Mouse (Mus musculus) limb, embryonic 10.5 days (tissue): Measurements from ENCODE around the gene Kcnab3. TPM values are rescaled to one million over a fixed set of nuclear protein-coding genes. Genes with fewer than 3 reads are reported as not detected.
A peak's percentile ranks its signal among the peaks of the same experiment; 100 is the strongest.

ENCODE experiments used
- DNase-seq: peaks from one replicate; pipeline ENCODE4 v3.0.0-alpha.2; 2017; ENCODE audit warnings: low spot score
- H3K27ac ChIP-seq: fragments of 300-500 bp; sonication (generic); 2 replicates; pipeline ENCODE4 v1.5.1; 2016; ENCODE audit warnings: mild to moderate bottlenecking
- H3K27me3 ChIP-seq: fragments of 300-500 bp; sonication (generic); 2 replicates; pipeline ENCODE4 v1.6.1; 2016; ENCODE audit warnings: low read depth, mild to moderate bottlenecking; ENCODE audit not compliant: poor library complexity, severe bottlenecking
- H3K36me3 ChIP-seq: fragments of 300-500 bp; sonication (generic); 2 replicates; pipeline ENCODE4 v1.6.1; 2016; ENCODE audit warnings: mild to moderate bottlenecking, moderate library complexity
- H3K4me1 ChIP-seq: fragments of 300-500 bp; sonication (generic); 2 replicates; pipeline ENCODE4 v1.6.1; 2016
- H3K4me3 ChIP-seq: fragments of 300-500 bp; sonication (generic); 2 replicates; pipeline ENCODE4 v1.5.1; 2016; ENCODE audit warnings: mild to moderate bottlenecking, moderate library complexity
- H3K9me3 ChIP-seq: fragments of 300-500 bp; sonication (generic); replicated peaks from 2 replicates; pipeline ENCODE4 v1.6.1; 2016; ENCODE audit warnings: mild to moderate bottlenecking
- WGBS: fragments of 180-500 bp; shearing (Covaris S2); methylation state at CpG from one replicate; pipeline ENCODE4 v1.1.7; 2016; 5-methylcytosine and 5-hydroxymethylcytosine counted together
- polyA plus RNA-seq: library from polyadenylated mRNA; unstranded; fragments of >200 nt; fragmentation: Nextera tagmentation; extraction: Ambion mirVana; gene quantifications from 2 replicates; pipeline ENCODE4 v1.2.1, GENCODE M21; 2016

Gene Kcnab3
- polyA plus RNA-seq, 1 experiment from 2014 or later, result 1.4 TPM

DNA sequence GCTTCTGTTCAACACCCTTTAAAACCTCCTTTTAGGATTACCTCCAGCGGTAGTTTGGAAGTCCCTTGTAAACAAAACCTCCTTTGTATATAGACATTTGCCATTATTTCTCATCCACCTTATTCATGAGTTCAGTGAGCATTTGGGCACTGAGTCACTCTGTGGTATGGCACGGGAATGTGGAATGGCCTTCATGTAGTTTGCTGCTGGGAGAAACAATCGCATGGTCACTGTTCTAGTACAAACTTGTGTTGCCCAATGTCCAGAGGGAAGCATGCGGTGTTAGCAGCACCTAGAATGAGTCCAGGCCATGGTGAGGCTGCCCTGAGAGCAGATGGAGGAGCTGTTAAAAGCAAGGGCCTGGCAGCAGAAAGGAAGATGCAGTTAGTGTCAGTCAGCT, 8.7 kb downstream of the Kcnab3 start:
- DNase-seq, result no peak
- H3K27ac ChIP-seq, result peak overlapping the region; percentile 44; the same call in 1 of the 2 replicates
- peaks cover 41% of the 10 kb centered on the region for H3K4me1 ChIP-seq
- peaks cover 29% of the 10 kb centered on the region for H3K27me3 ChIP-seq
- H3K36me3 ChIP-seq, result no peaks in the 10 kb centered on the region
- 62% methylated on average over 4 of the region's 4 CpGs for WGBS
- no peaks in the 10 kb centered on the region for H3K9me3 ChIP-seq
- H3K4me3 ChIP-seq, result no peak overlapping the region

DNA sequence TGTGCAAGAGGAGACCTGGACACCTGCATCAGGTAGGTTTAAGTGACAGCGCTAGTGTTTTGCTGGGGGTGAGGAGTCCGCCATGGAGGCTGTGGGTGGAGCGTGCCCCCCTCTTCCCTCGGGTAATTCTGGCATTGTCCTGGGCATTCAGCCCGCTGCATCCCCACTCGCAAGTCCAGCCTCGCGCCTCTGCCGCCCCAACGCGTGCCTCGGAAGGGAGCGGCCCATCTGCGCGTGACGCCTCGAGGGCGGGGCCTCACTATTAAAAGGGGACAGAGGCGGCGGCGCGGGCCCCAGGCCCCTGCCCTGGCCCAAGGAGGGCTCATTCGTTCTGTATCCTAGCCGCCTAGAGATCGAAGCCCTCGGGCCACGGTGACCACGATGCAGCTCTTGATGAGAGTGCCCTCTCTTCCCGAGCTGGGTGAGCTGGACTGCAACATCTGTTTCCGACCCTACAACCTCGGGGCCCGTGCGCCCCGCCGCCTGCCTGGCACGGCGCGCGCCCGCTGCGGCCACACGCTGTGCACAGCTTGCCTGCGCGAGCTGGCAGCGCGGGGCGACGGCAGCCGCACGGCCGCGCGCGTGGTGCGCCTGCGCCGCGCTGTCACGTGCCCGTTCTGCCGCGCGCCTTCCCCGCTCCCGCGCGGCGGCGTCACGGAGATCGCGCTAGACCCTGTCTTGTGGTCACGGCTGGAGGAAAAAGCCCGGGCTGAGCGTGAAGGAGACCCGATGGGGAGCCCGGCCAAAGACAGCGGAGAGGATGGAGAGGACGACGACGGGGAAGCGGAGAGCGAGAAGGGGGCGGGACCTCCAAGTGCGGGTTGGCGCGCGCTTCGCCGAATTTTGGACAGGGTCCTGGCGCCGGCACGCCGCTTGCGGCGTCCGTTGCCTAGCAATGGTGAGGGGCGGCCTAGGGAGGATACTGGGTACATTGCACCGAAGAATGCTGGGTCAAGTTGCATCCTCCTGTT, 14.4 kb downstream of the Kcnab3 start, which contains the start of gene Rnf227:
Gene Rnf227, plus strand, starts transcription at position 301 of the 971 bp plus-strand sequence.
- Histone ChIP-seq H3K4me1 (peaks cover 19% of the 10 kb centered on the region), H3K4me3 (peak within 1 kb of the TSS; percentile 67), H3K36me3 (peaks cover 29% of the 10 kb centered on the region), H3K27ac (peak within 1 kb of the TSS; percentile 91), H3K27me3 (peaks cover 30% of the 10 kb centered on the region), H3K9me3 (no peaks in the 10 kb centered on the region)
- DNase-seq, result peak; percentile 87
- 2% methylated on average over 99 of the region's 99 CpGs for whole genome bisulfite sequencing

DNA sequence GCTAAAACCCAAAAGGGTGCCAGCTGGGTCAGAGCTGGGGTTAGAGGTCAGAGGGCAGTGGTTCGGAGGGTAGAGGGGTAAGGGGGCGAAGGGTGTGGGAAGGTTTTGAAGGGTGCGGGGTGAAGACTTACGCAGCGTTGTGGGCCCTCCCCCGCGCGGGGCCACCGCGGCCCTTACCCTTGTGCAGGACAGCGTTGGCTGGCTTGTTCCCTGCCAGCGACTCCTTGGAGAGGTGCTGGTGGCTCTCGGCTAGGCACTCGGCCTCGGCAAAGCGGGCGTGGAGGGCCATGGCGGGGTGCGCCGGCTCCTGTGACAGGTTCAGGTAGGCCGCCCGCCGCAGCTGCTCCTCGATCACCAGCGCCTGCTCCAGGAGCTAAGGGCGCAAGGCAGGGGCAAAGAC, 20.4 kb downstream of the Kcnab3 start:
- Histone ChIP-seq H3K9me3 (no peaks in the 10 kb centered on the region), H3K27me3 (0 out of 2 replicates have a peak, but pooled peaks cover 7% of the 10 kb centered on the region), H3K36me3 (peaks cover 89% of the 10 kb centered on the region), H3K4me1 (peaks cover 1% of the 10 kb centered on the region; the same call in 1 of the 2 replicates), H3K27ac (no peak overlapping the region; the same call in 1 of the 2 replicates), H3K4me3 (no peak overlapping the region)
- 90% methylated on average over 24 of the region's 26 CpGs for WGBS
- no peak for DNase-seq

DNA sequence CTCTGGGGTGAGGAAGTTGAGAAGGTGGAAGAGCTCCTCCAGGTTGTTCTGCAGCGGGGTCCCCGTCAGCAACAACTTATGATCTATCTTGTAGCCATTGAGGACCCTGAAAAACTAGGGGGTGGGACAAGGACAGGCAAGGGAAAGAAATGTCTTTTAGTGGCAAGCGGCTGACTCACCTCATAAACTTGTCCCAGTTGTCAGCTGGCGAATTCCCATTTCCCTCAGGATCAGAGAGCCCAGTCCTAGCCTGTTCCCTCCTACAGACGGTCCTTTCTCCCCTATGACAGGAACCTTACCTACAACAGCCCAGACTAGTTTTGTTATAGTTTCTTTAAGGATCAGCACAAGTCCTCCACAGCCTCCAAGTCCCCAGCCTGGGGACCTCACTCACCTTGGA, 30.5 kb downstream of the Kcnab3 start:
- H3K4me3 ChIP-seq, result no peak overlapping the region
- H3K9me3 ChIP-seq, result no peaks in the 10 kb centered on the region
- H3K27me3 ChIP-seq, result no peaks in the 10 kb centered on the region
- 85% methylated on average over 5 of the region's 5 CpGs for WGBS
- DNase-seq, result no peak
- H3K36me3 ChIP-seq, result peaks cover 100% of the 10 kb centered on the region
- H3K27ac ChIP-seq, result no peak overlapping the region
- H3K4me1 ChIP-seq, result peaks cover 3% of the 10 kb centered on the region; the same call in 1 of the 2 replicates

DNA sequence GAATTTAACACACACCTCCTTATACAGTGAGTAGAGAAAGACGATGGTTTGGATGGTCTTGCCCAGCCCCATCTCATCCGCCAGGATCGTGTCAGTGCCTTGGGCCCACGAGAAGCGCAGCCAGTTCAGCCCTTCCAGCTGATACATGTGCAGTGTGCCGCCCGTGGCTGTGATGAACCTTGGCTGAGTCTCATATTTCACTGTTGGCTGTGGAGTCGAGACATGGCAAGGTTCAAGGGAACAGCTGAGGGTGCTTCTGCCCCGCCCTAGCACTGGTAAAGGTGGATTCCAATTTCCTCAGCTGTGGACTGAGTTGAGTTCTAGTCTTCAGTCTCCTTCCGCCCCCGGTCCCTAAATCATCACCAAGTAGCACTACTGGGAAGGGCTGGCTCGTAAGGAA, 31.6 kb downstream of the Kcnab3 start:
- H3K36me3 ChIP-seq, result peaks cover 99% of the 10 kb centered on the region
- no peaks in the 10 kb centered on the region for H3K9me3 ChIP-seq
- H3K4me1 ChIP-seq, result peaks cover 8% of the 10 kb centered on the region
- WGBS, result 89% methylated on average over 12 of the region's 12 CpGs
- no peak overlapping the region for H3K4me3 ChIP-seq
- no peak for DNase-seq
- no peak overlapping the region for H3K27ac ChIP-seq
- no peaks in the 10 kb centered on the region for H3K27me3 ChIP-seq

DNA sequence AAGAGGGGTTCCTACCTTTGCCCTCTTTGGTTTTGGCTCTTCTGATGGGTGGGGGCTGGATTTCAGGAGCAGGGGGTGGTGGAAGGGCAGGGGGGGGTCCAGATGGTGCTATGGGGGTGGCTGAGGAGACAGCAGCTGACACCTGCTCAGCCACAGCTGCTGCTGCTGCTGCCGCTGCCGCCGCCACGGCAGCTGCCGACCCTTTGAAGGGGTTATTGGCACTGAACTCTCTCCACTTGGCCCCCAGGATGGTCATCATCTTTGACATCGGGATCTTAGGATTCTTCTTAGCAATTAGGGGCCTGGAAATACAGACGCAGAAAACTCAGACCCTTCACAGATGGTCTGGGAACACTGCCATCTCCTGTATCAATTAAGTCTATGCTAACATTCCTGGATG, 36.0 kb downstream of the Kcnab3 start:
- no peak for DNase-seq
- no peaks in the 10 kb centered on the region for H3K27me3 ChIP-seq
- H3K4me3 ChIP-seq, result no peak overlapping the region
- no peak overlapping the region for H3K27ac ChIP-seq
- no peaks in the 10 kb centered on the region for H3K9me3 ChIP-seq
- 65% methylated on average over 7 of the region's 7 CpGs for WGBS
- peaks cover 39% of the 10 kb centered on the region for H3K4me1 ChIP-seq
- peaks cover 75% of the 10 kb centered on the region for H3K36me3 ChIP-seq

DNA sequence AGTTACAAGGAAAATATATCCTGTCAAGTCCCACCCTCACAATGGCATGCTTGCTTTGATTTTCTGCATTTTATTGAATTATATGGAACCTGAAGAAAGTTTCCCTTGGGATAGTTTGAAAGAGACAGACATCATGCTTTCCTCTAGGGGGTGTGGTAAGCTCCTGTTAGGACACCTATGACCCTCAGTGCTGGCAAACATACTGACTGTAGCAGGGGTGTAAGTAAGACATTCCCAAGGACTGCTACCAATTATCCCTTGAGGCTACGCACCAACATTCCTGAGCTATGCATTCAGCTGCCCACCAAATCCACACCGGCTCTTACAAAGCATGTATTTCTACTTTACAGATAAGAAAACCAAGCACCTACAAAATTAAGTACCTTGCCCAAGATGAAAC, 36.4 kb downstream of the Kcnab3 start:
- 57% methylated on average over 2 of the region's 2 CpGs for WGBS
- no peak for DNase-seq

DNA sequence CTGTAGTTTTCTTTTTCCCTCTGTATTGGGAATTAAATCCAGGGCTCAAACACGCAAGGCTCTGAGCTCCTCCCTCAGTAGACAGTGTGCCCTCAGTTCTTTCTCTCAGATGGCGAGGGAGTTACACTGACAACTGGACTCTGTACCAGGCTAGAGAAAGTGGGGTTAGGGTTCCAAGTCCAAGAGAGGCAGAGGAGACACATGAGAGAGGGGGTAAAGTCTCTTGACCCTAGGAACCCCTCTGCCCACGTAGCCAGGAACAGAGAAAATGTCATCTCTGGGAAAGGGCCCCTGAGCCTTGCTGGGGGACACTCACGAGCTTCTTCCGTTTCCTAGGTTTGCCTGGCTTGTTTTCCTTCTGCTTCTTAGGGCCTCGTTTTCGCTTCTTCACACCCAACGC, 38.3 kb downstream of the Kcnab3 start:
- H3K27ac ChIP-seq, result peak overlapping the region; percentile 100
- H3K27me3 ChIP-seq, result no peaks in the 10 kb centered on the region
- 59% methylated on average over 8 of the region's 8 CpGs for WGBS
- peak overlapping the region; percentile 98; the same call in 1 of the 2 replicates for H3K4me3 ChIP-seq
- peaks cover 54% of the 10 kb centered on the region for H3K4me1 ChIP-seq
- no peaks in the 10 kb centered on the region for H3K9me3 ChIP-seq
- H3K36me3 ChIP-seq, result peaks cover 52% of the 10 kb centered on the region
- DNase-seq, result no peak

More for the DNA sequence above, 36.4 kb downstream of the Kcnab3 start:
- Histone ChIP-seq H3K36me3 (peaks cover 71% of the 10 kb centered on the region), H3K27me3 (no peaks in the 10 kb centered on the region), H3K9me3 (no peaks in the 10 kb centered on the region), H3K27ac (no peak overlapping the region), H3K4me1 (peaks cover 44% of the 10 kb centered on the region), H3K4me3 (no peak overlapping the region)

DNA sequence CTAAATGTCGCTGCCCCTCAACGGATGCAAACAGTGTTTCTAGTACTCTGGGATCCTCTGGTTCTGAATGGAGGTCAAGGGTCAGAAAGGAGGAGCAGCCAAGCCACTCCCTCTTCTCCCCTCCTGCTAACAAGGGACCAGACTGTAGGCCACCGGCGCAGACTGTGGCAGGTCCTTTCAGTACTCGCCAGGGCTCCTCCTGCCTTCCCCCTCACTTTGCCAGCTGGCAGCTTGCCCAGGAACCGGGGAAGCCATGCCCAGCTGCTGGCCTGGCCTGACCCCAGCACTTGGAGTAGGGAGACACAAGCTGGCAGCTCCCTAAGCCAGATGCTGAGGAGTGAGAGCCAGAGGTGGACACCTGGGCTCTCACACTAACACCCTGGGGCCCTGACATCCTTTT, 38.9 kb downstream of the Kcnab3 start:
- DNase-seq, result peak; percentile 60
- Histone ChIP-seq H3K27me3 (no peaks in the 10 kb centered on the region), H3K27ac (peak overlapping the region; percentile 100), H3K4me1 (peaks cover 57% of the 10 kb centered on the region), H3K4me3 (peak overlapping the region; percentile 98), H3K36me3 (peaks cover 46% of the 10 kb centered on the region), H3K9me3 (no peaks in the 10 kb centered on the region)
- WGBS, result 3% methylated on average over 6 of the region's 6 CpGs

DNA sequence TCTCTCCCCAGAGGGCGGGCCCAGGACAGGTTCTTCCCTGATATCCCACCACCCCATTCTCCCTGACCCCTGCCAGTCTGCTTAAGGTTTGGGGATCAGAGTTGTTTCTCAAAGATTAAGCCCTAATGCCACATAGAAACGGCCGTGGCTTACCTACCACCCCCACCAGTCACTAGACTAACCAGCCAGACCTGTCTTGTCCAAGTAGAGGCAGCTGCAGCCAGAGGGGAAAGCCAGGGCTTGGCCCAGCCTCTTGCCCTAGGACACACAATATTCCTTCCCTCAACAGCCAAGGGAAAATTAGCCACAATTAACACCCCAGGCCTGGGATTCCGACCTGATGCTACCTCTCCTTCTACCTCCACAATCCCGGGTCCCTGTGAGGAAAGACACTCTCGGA, 39.7 kb downstream of the Kcnab3 start:
- H3K9me3 ChIP-seq, result no peaks in the 10 kb centered on the region
- peak; percentile 41 for DNase-seq
- peak overlapping the region; percentile 98 for H3K4me3 ChIP-seq
- H3K27ac ChIP-seq, result peak overlapping the region; percentile 100
- peaks cover 64% of the 10 kb centered on the region for H3K4me1 ChIP-seq
- H3K36me3 ChIP-seq, result peaks cover 38% of the 10 kb centered on the region
- WGBS, result 24% methylated on average over 6 of the region's 6 CpGs
- H3K27me3 ChIP-seq, result no peaks in the 10 kb centered on the region

DNA sequence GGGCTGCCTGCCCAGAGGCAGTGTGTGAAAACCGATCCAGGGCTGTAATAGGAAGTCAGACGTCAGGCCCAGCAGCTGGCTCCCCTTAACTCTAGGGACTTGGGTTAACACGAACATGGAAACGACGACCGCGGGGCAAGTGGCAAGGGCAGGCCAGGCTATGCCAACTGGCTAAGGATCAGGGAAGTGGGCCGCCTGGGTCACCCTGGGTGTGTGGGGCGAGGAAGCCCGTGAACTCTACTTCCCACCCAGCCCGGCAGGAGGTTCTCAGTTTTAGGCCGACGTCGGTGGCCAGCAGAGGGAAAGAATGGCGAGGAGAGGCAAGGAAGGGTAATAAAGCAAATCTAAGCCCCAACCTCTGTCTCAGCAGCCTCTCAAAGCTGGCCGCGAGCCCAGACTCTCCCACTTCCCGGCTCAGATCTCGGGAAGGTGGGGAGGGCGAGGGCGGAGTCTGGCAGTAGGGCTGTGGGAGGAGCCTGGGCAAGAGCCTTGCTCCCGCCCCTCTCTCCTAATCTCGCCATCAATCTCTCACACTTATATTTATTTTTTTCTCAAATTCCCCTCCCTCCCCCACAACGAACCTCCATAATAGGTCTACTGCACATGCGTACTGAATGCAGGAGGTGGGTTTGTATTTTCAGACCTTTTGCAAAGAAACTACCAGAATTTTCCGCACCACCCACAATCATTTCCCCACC, 40.2 kb downstream of the Kcnab3 start:
- 0% methylated on average over 26 of the region's 26 CpGs for WGBS
- no peaks in the 10 kb centered on the region for H3K27me3 ChIP-seq
- DNase-seq, result peak; percentile 89
- H3K4me1 ChIP-seq, result peaks cover 70% of the 10 kb centered on the region
- no peaks in the 10 kb centered on the region for H3K9me3 ChIP-seq
- peak overlapping the region; percentile 98 for H3K4me3 ChIP-seq
- H3K27ac ChIP-seq, result peak overlapping the region; percentile 100
- H3K36me3 ChIP-seq, result peaks cover 36% of the 10 kb centered on the region

DNA sequence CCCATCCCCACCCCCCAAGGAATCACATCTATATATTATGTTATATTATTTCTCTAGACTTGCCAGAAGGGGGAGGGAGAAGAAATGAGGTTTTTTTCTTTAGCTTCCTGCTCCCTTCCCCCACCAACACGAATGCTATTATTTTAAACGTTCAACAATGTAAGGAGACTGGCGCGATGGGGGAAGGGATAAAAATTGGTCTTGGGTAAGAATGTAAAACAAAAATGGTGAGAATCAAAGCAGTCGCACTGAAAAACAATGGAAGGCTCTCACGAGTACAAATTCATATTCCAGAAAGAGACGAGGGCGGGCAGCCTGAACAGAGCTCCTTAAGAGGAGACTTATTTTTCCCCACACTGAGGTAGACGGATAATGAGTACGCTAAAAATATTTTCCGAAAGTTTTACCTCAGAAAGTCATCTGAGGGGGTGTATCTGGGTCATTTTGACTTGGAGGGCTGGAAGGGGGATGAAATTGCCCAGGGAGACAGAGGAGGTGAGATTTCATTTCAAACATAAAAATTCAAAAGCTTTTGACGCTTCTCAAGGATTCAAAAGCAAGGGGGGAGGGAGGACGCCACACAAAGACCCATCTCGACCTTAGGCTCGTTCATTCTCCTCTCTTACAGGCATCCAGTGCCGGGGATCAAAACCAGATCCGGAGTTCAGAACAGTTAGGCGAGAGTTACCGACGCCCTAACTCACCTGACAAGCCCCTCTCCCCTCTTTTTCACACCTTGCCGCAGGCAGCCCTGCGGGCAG, 41.0 kb downstream of the Kcnab3 start:
- DNase-seq, result peak; percentile 58
- under 1% methylated on average over 22 of the region's 22 CpGs for WGBS
- Histone ChIP-seq H3K4me1 (peaks cover 70% of the 10 kb centered on the region), H3K4me3 (peak overlapping the region; percentile 98), H3K27ac (peak overlapping the region; percentile 100), H3K36me3 (peaks cover 36% of the 10 kb centered on the region), H3K27me3 (no peaks in the 10 kb centered on the region), H3K9me3 (no peaks in the 10 kb centered on the region)
